In genomic region chr9:23222841-23223548, GRCm38 (mm10) we compare ENCODE assay signal across 9 mouse cellular contexts. TPM values are rescaled to one million over a fixed set of nuclear protein-coding genes. Genes with fewer than 3 reads are reported as not detected.
DNase-seq lines count a peak whose midpoint lies in the region; ATAC-seq and TF ChIP-seq lines count a peak whose summit lies in the region.
"Had no signal": no experiment of that assay in that cellular context is flagged by ENCODE, and none has a peak within 500 bp of the region (broad histone marks: within the 10 kb centered on the region; RNA-seq: fewer than 3 reads in every experiment).

Gene Bmper, plus strand, starts transcription at chr9:23223076.

- no peak for TF ChIP-seq POLR2A in spleen, adult 2 months (IDR thresholded peaks at IDR 0.05; ENCODE audit: low read depth, low read length)
- no peak for TF ChIP-seq POLR2A in limb, embryonic 14.5 days (IDR thresholded peaks at IDR 0.05; ENCODE audit: borderline replicate concordance, extremely low read depth, insufficient read depth, insufficient read length)

- ATAC-seq in intestine, embryonic 15.5 days = peak; percentile 86
- ATAC-seq in limb, embryonic 14.5 days (ENCODE audit: low FRiP score, low read depth) = peak; percentile 84
- ATAC-seq in midbrain, embryonic 15.5 days (replicated peaks) = peak; percentile 90

- TF ChIP-seq CTCF in spleen, adult 2 months (IDR thresholded peaks at IDR 0.05; ENCODE audit: extremely low read depth, insufficient read depth, insufficient read length, insufficient replicate concordance) = no peak

- H3K36me3 ChIP-seq in spleen, adult 2 months (ENCODE audit: control insufficient read depth, insufficient read depth, low read length) = no peaks in the 10 kb centered on the region
- no peaks in the 10 kb centered on the region for H3K36me3 ChIP-seq in intestine, embryonic 15.5 days
- H3K36me3 ChIP-seq in limb, embryonic 14.5 days (ENCODE audit: control insufficient read depth, insufficient read depth, low read length) = no peaks in the 10 kb centered on the region
- H3K36me3 ChIP-seq in midbrain, embryonic 15.5 days (replicated peaks) = no peaks in the 10 kb centered on the region

- peak within 1 kb of the TSS; percentile 47; the same call in 1 of the 2 replicates for H3K4me3 ChIP-seq in spleen, adult 2 months (ENCODE audit: extremely low read depth, insufficient read depth, insufficient read length)
- peak within 1 kb of the TSS; percentile 72 for H3K4me3 ChIP-seq in intestine, embryonic 15.5 days (replicated peaks)
- peak within 1 kb of the TSS; percentile 70 for H3K4me3 ChIP-seq in limb, embryonic 14.5 days (replicated peaks; ENCODE audit: low read length)
- H3K4me3 ChIP-seq in midbrain, embryonic 15.5 days = peak within 1 kb of the TSS; percentile 74

- H3K4me1 ChIP-seq in spleen, adult 2 months (ENCODE audit: control insufficient read depth, insufficient read depth, insufficient read length) = no peaks in the 10 kb centered on the region; the same call in 1 of the 2 replicates
- H3K4me1 ChIP-seq in intestine, embryonic 15.5 days (replicated peaks) = peaks cover 3% of the 10 kb centered on the region; the same call in 1 of the 2 replicates
- peaks cover 9% of the 10 kb centered on the region for H3K4me1 ChIP-seq in limb, embryonic 14.5 days (ENCODE audit: control insufficient read depth, insufficient read depth, low read length)
- peaks cover 7% of the 10 kb centered on the region for H3K4me1 ChIP-seq in midbrain, embryonic 15.5 days

- DNase-seq in spleen, adult 2 months (ENCODE audit: low read depth in 1 of 2, low spot score in 2 of 2) = no peak
- DNase-seq in spleen, postnatal 14 days (ENCODE audit: low spot score in 2 of 2) = no peak
- DNase-seq in embryo, embryonic 10.5 days (ENCODE audit: low spot score) = peak; percentile 78
- DNase-seq in gastrocnemius, postnatal 25 days = peak; percentile 79
- peak; percentile 52 for DNase-seq in limb, embryonic 14.5 days (ENCODE audit: low spot score)
- DNase-seq in testis, postnatal 14 days (ENCODE audit: low spot score) = peak; percentile 54

- peak within 1 kb of the TSS; percentile 99 for H3K4me2 ChIP-seq in intestine, embryonic 15.5 days (replicated peaks)
- H3K4me2 ChIP-seq in limb, embryonic 14.5 days (replicated peaks; ENCODE audit: low read depth, low read length, severe bottlenecking) = peak within 1 kb of the TSS; percentile 96
- H3K4me2 ChIP-seq in midbrain, embryonic 15.5 days = peak within 1 kb of the TSS; percentile 98

- WGBS in spleen, adult 2 months = 2% methylated on average over 79 of the region's 86 CpGs
- under 1% methylated on average over 84 of the region's 86 CpGs for WGBS in intestine, embryonic 15.5 days
- under 1% methylated on average over 44 of the region's 86 CpGs for WGBS in limb, embryonic 14.5 days
- under 1% methylated on average over 85 of the region's 86 CpGs for WGBS in midbrain, embryonic 15.5 days

- H3K9me3 ChIP-seq in intestine, embryonic 15.5 days = no peaks in the 10 kb centered on the region
- H3K9me3 ChIP-seq in limb, embryonic 14.5 days (ENCODE audit: control insufficient read depth, low read length) = no peaks in the 10 kb centered on the region
- H3K9me3 ChIP-seq in midbrain, embryonic 15.5 days = no peaks in the 10 kb centered on the region

- peak within 1 kb of the TSS; percentile 13; the same call in 1 of the 2 replicates for H3K27ac ChIP-seq in spleen, adult 2 months (ENCODE audit: insufficient read depth, low read length)
- peak within 1 kb of the TSS; percentile 81 for H3K27ac ChIP-seq in intestine, embryonic 15.5 days
- H3K27ac ChIP-seq in limb, embryonic 14.5 days (replicated peaks; ENCODE audit: low read depth, low read length) = peak within 1 kb of the TSS; percentile 67
- peak within 1 kb of the TSS; percentile 85 for H3K27ac ChIP-seq in midbrain, embryonic 15.5 days

- H3K9ac ChIP-seq in intestine, embryonic 15.5 days = peak within 1 kb of the TSS; percentile 66
- peak within 1 kb of the TSS; percentile 70 for H3K9ac ChIP-seq in limb, embryonic 14.5 days (ENCODE audit: low read depth, low read length, severe bottlenecking)
- H3K9ac ChIP-seq in midbrain, embryonic 15.5 days = peak within 1 kb of the TSS; percentile 71

- H3K27me3 ChIP-seq in spleen, adult 2 months (ENCODE audit: control insufficient read depth, insufficient read depth, low read length) = peaks cover 14% of the 10 kb centered on the region
- peaks cover 16% of the 10 kb centered on the region; the same call in 1 of the 2 replicates for H3K27me3 ChIP-seq in intestine, embryonic 15.5 days (replicated peaks)
- peaks cover 27% of the 10 kb centered on the region; the same call in 1 of the 2 replicates for H3K27me3 ChIP-seq in limb, embryonic 14.5 days (ENCODE audit: control insufficient read depth, insufficient read depth, low read length)
- H3K27me3 ChIP-seq in midbrain, embryonic 15.5 days (replicated peaks) = peaks cover 22% of the 10 kb centered on the region

RNA-seq across cellular contexts. Expression of gene Bmper, which starts in this region (rescaled TPM):
- 0.44 and 0.70 TPM in 2 replicates for polyA plus RNA-seq in spleen, adult 2 months (2012; rRNA removed)
- 1 to 10 TPM; 3.5 to 3.7 TPM for total RNA-seq in gastrocnemius, postnatal 25 days (2021)
- polyA plus RNA-seq in intestine, embryonic 15.5 days (2015; fragmentation: Nextera tagmentation; extraction: Ambion mirVana) = 10.1 and 10.7 TPM in 2 replicates
- polyA plus RNA-seq in limb, embryonic 14.5 days (2012; rRNA removed) = 12.1 and 13.1 TPM in 2 replicates
- polyA plus RNA-seq in limb, embryonic 14.5 days (2014; fragmentation: Nextera tagmentation; extraction: Ambion mirVana) = 15.7 and 16.8 TPM in 2 replicates
- 7.1 and 7.7 TPM in 2 replicates for polyA plus RNA-seq in midbrain, embryonic 15.5 days (2015; fragmentation: Nextera tagmentation; extraction: Ambion mirVana)
- total RNA-seq: neutrophil, adult 5-6 weeks had no signal

Comparison
In these comparisons a context has a peak if more than half of its experiments do, and no peak if none do; other contexts are left out.
1. DNase-seq: peak in embryo, embryonic 10.5 days (single experiment), gastrocnemius, postnatal 25 days (single experiment), limb, embryonic 14.5 days (single experiment) and testis, postnatal 14 days (single experiment); none in spleen, adult 2 months (0 of 2) and spleen, postnatal 14 days (0 of 2).
2. H3K27ac ChIP-seq: peak in every context shown above with its lines; median percentile 85 in midbrain, embryonic 15.5 days; 81 in intestine, embryonic 15.5 days; 67 in limb, embryonic 14.5 days; 13 in spleen, adult 2 months.
3. Peak in every context shown above with its lines, with median percentiles within 50 percentile points of each other: H3K4me3 ChIP-seq, ATAC-seq, H3K4me2 ChIP-seq and H3K9ac ChIP-seq.